Mouse (Mus musculus) hindbrain, embryonic 11.5 days (tissue): Measurements from ENCODE around the gene 1700037H04Rik. TPM values are rescaled to one million over a fixed set of nuclear protein-coding genes. Genes with fewer than 3 reads are reported as not detected.

Source experiments
- ATAC-seq: fragments of 200-750 bp; cut with Nextera tagmentation; 2 replicates; pipeline ENCODE4 v1.8.0; 2017; ENCODE audit warnings: mild to moderate bottlenecking, moderate TSS enrichment, moderate library complexity; ENCODE audit not compliant: low FRiP score
- DNase-seq: peaks from one replicate; pipeline ENCODE4 v3.0.0-alpha.2; 2015; ENCODE audit warnings: low spot score
- H3K27ac ChIP-seq: fragments of 300-500 bp; sonication (generic); 2 replicates; pipeline ENCODE4 v1.5.1; 2014; ENCODE audit warnings: mild to moderate bottlenecking, low read depth, low read length
- H3K27me3 ChIP-seq: fragments of 300-500 bp; sonication (generic); 2 replicates; pipeline ENCODE4 v1.6.1; 2014; ENCODE audit warnings: mild to moderate bottlenecking, low read length, moderate library complexity, mixed read lengths; ENCODE audit not compliant: control insufficient read depth, insufficient read depth
- H3K36me3 ChIP-seq: fragments of 300-500 bp; sonication (generic); 2 replicates; pipeline ENCODE4 v1.6.1; 2014; ENCODE audit warnings: mild to moderate bottlenecking, low read length, moderate library complexity, mixed read lengths; ENCODE audit not compliant: control insufficient read depth, insufficient read depth
- H3K4me1 ChIP-seq: fragments of 300-500 bp; sonication (generic); replicated peaks from 2 replicates; pipeline ENCODE4 v1.6.1; 2014; ENCODE audit warnings: low read length, mixed read lengths; ENCODE audit not compliant: control insufficient read depth, insufficient read depth
- H3K4me2 ChIP-seq: fragments of 300-500 bp; sonication (generic); replicated peaks from 2 replicates; pipeline ENCODE4 v1.6.1; 2014; ENCODE audit warnings: mild to moderate bottlenecking, low read depth, low read length
- H3K4me3 ChIP-seq: fragments of 300-500 bp; sonication (generic); 2 replicates; pipeline ENCODE4 v1.5.1; 2014; ENCODE audit warnings: low read depth, low read length
- H3K9ac ChIP-seq: fragments of 300-500 bp; sonication (generic); 2 replicates; pipeline ENCODE4 v1.6.1; 2014; ENCODE audit warnings: low read depth, low read length
- H3K9me3 ChIP-seq: fragments of 300-500 bp; sonication (generic); 2 replicates; pipeline ENCODE4 v1.6.1; 2016; ENCODE audit warnings: low read length; ENCODE audit not compliant: control insufficient read depth
- WGBS: fragments of 180-500 bp; shearing (Covaris S2); extraction: QIAGEN DNeasy Blood & Tissue Kit; methylation state at CpG from one replicate; pipeline ENCODE4 v1.1.7; 2014; 5-methylcytosine and 5-hydroxymethylcytosine counted together
- polyA plus RNA-seq: library from polyadenylated mRNA; unstranded; fragments of >200 nt; fragmentation: Nextera tagmentation; extraction: Ambion mirVana; gene quantifications from 2 replicates; pipeline ENCODE4 v1.2.1, GENCODE M21; 2014

1700037H04Rik gene
- polyA plus RNA-seq, 1 experiment from 2014 or later: 122 TPM

GRCm38 (mm10) chr2:131159491-131159910 lies 380 bp downstream of the 1700037H04Rik start:
- Histone ChIP-seq H3K27me3 (no peaks in the 10 kb centered on the region), H3K9me3 (no peaks in the 10 kb centered on the region), H3K27ac (peak overlapping the region; percentile 81), H3K4me3 (peak overlapping the region; percentile 78), H3K4me2 (peak overlapping the region; percentile 88), H3K9ac (peak overlapping the region; percentile 79), H3K4me1 (no peaks in the 10 kb centered on the region), H3K36me3 (no peaks in the 10 kb centered on the region)
- DNase-seq (no peak), ATAC-seq (peak; percentile 71; the same call in 1 of the 2 replicates)
- under 1% methylated on average over 18 of the region's 18 CpGs for WGBS

DNA sequence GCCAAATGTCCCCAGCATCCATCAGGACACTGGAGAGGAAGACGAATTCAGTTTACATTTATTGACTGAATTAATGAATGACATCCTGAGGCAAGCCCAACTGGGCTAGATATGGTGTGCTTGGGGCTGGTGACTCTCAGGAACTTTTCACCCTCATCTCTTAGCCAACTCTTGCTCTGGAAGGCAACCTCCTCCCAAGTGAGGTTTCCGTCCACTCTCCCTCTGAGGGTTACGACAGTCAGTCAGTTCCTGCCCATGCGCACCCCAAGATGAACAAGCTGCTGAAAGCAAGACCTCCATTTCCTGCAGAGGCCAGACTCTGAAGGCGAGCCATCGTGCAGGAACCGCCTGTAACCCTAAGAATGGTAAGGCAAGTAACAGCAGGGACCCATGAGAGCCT lies 2.9 kb downstream of the 1700037H04Rik start:
- Histone ChIP-seq H3K27ac (no peak overlapping the region), H3K36me3 (no peaks in the 10 kb centered on the region), H3K4me2 (no peak overlapping the region), H3K4me1 (no peaks in the 10 kb centered on the region), H3K9ac (no peak overlapping the region), H3K4me3 (no peak overlapping the region), H3K9me3 (no peaks in the 10 kb centered on the region), H3K27me3 (no peaks in the 10 kb centered on the region)
- ATAC-seq: no peak
- WGBS: 94% methylated on average over 7 of the region's 7 CpGs
- DNase-seq: no peak

GRCm38 (mm10) chr2:131154036-131154435 lies 5.8 kb downstream of the 1700037H04Rik start:
- Histone ChIP-seq H3K4me2 (no peak overlapping the region), H3K27me3 (no peaks in the 10 kb centered on the region), H3K9ac (no peak overlapping the region), H3K4me3 (no peak overlapping the region), H3K36me3 (no peaks in the 10 kb centered on the region; the same call in 1 of the 2 replicates), H3K4me1 (no peaks in the 10 kb centered on the region), H3K27ac (no peak overlapping the region), H3K9me3 (no peaks in the 10 kb centered on the region)
- ATAC-seq (no peak), DNase-seq (no peak)
- 92% methylated on average over 4 of the region's 4 CpGs for WGBS

DNA sequence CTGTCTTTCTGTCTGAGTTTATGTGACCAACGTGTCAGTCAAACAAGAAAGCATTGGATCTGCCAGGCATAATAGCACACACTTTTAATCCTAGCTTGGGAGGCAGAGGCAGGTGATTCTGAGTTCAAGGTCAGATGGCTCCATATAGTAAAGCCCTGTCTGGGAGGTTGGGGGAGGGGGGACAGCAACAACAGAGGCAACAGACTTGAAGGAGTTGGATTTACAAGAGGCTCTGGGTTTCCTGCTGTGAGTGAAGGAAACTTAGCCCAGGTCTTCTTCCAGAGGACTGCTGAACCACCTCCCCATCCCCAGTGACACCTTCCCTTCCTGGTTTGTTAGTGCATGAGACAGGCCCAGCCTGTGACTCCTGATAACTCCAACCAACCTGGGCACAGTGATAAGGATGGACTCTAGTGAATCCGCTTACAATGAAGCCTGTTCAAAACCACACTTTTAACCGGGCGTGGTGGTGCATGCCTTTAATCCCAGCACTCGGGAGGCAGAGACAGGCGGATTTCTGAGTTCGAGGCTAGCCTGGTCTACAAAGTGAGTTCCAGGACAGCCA lies 7.6 kb downstream of the 1700037H04Rik start:
- no peak for ATAC-seq

DNA sequence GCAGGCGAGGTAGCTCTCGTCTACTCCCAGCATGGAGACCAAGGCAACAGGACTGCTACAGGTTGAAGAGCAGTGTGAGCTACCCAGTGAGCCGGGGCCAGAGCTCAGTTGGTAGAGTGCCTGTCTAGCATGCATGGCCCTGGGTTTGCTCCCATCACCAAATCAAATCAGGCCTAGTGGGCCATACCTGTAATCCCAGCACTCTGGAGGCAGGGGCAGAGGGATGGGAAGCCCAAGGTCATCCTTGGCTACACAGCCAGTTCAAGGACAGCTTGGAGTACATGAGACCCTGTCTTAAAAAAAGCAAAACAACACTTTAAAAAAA lies 10.7 kb downstream of the 1700037H04Rik start:
- Histone ChIP-seq H3K27ac (no peak overlapping the region), H3K9ac (no peak overlapping the region), H3K4me1 (no peaks in the 10 kb centered on the region), H3K9me3 (no peaks in the 10 kb centered on the region), H3K4me3 (no peak overlapping the region), H3K4me2 (no peak overlapping the region), H3K36me3 (peaks cover 10% of the 10 kb centered on the region), H3K27me3 (no peaks in the 10 kb centered on the region)
- no peak for ATAC-seq
- WGBS: 90% methylated on average over 3 of the region's 3 CpGs
- DNase-seq: no peak

More for the DNA sequence above, 7.6 kb downstream of the 1700037H04Rik start:
- Histone ChIP-seq H3K9ac (no peak overlapping the region), H3K27me3 (no peaks in the 10 kb centered on the region), H3K4me3 (no peak overlapping the region), H3K4me2 (no peak overlapping the region), H3K27ac (no peak overlapping the region), H3K9me3 (no peaks in the 10 kb centered on the region), H3K36me3 (peaks cover 4% of the 10 kb centered on the region), H3K4me1 (no peaks in the 10 kb centered on the region)
- no peak for DNase-seq
- WGBS: 92% methylated on average over 7 of the region's 7 CpGs

DNA sequence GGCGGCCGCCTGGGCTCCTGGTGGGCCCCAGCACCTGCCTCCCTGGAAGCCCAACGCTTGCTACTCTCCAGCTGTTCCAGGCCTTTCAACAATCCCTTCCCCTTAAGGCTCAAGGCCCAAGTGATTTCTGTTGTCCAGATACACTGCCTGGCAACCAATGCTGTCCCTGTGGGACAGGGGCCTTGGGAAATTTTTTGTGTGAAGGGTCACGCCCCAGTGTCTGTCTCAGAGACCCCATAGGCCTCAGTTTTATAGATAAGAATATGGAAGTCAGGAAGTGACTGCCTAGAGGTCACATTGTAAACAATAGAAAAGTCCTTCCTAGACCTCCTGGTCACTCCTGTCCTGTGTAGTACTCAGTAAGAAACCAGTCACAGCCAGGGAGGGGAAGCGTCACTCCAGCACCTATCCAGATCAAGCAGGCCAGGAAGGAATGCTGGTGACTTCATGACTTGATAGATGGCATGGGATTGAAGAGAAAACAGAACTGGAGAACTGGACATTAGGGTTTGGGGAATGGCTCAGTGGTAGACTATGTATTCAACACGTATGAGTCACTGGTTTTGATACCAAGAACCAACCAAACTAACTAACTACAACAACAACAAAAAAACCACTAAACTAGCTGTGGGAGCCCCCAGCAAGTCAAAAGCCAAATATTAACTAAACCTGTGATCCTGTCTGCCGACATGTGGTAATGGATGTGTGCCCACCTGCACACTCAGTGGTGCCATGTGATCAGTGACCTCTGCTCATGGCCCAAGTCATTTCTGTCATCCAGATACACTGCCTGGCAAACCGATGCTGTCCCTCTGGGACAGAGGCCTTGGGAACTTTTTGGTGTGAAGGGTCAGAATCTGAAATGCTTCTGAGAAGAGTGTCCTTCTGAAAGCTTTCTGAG lies 11.3 kb downstream of the 1700037H04Rik start:
- Histone ChIP-seq H3K27ac (no peak overlapping the region), H3K4me2 (no peak overlapping the region), H3K27me3 (no peaks in the 10 kb centered on the region), H3K9me3 (no peaks in the 10 kb centered on the region), H3K4me1 (no peaks in the 10 kb centered on the region), H3K36me3 (peaks cover 10% of the 10 kb centered on the region), H3K4me3 (no peak overlapping the region), H3K9ac (no peak overlapping the region)
- DNase-seq (no peak), ATAC-seq (no peak)
- 86% methylated on average over 8 of the region's 8 CpGs for WGBS

GRCm38 (mm10) chr2:131147043-131147365 lies 12.9 kb downstream of the 1700037H04Rik start:
- 92% methylated on average over 8 of the region's 8 CpGs for WGBS

DNA sequence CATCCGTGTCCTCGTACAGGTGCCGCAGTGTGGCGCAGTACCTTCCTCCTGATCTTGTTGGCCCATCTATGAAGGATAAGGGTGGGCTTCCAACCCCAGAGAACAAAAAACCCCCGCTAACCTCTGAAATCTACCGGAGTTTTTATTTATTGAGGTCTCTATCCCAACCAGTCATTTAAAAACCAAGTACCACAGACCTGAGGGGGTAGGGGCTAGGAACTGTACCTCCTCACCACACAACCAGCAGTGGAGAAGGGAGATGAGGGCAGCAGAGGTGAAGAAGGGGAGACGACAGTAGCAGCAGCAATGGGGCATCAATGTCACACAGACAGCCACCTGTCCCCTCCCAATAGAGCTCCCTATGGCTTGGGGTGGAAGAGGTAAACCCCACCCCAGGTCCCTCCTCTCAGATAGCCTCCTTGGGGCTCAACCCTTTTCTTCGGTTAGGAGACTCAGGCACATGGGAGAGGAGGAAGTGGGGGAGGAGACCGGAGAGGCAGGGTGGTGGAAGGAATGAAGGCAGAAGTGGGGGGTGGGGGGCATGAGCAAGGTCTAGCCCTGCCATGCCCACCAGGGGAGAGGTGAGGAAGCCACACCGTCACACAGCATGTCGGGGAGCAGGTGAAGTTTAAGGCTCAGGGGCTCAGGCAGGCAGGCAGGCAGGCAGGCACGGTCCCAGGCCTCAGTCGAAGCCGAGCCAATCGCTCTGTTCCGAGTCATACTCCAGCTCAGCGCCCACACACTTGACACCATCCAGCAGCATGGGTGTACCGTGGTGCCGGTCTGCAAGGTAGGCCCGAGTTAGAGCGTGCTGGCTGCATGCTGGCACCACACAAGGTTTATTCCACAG lies 13.5 kb downstream of the 1700037H04Rik start:
- no peak for DNase-seq
- peaks cover 10% of the 10 kb centered on the region for H3K36me3 ChIP-seq
- WGBS: 92% methylated on average over 21 of the region's 21 CpGs

More at GRCm38 (mm10) chr2:131147043-131147365, 12.9 kb downstream of the 1700037H04Rik start:
- no peak overlapping the region for H3K4me2 ChIP-seq
- ATAC-seq (no peak), DNase-seq (no peak)
- no peak overlapping the region for H3K9ac ChIP-seq
- no peak overlapping the region for H3K27ac ChIP-seq
- H3K27me3 ChIP-seq: no peaks in the 10 kb centered on the region
- no peaks in the 10 kb centered on the region; the same call in 1 of the 2 replicates for H3K4me1 ChIP-seq
- H3K36me3 ChIP-seq: peaks cover 10% of the 10 kb centered on the region
- H3K4me3 ChIP-seq: no peak overlapping the region
- no peaks in the 10 kb centered on the region for H3K9me3 ChIP-seq

More for the DNA sequence above, 13.5 kb downstream of the 1700037H04Rik start:
- no peak overlapping the region for H3K27ac ChIP-seq
- H3K4me2 ChIP-seq: no peak overlapping the region
- no peaks in the 10 kb centered on the region for H3K27me3 ChIP-seq
- H3K4me1 ChIP-seq: no peaks in the 10 kb centered on the region; the same call in 1 of the 2 replicates
- H3K4me3 ChIP-seq: no peak overlapping the region
- no peak overlapping the region for H3K9ac ChIP-seq
- H3K9me3 ChIP-seq: no peaks in the 10 kb centered on the region
- ATAC-seq: no peak
